Mouse (Mus musculus) brain, embryonic 14.5 days (tissue): ENCODE measurements at regions not wholly inside any gene's neighbourhood (a gene's known extent, or its start where the extent isn't known, plus 50 kb on each side); places are given as distances from the start of the nearest gene placed in this dataset.

Experiments used
- CTCF ChIP-seq: fragments of 200-500 bp; IDR thresholded peaks from 2 replicates; pipeline ENCODE4 v1.5.1; 2012; ENCODE audit warnings: inconsistent platforms, mild to moderate bottlenecking, moderate library complexity, borderline replicate concordance; ENCODE audit not compliant: insufficient read depth, insufficient read length; ENCODE audit errors: extremely low read depth
- POLR2A ChIP-seq: fragments of 200-500 bp; IDR thresholded peaks from 2 replicates; pipeline ENCODE4 v1.6.1; 2012; ENCODE audit warnings: mild to moderate bottlenecking, inconsistent platforms, borderline replicate concordance; ENCODE audit not compliant: poor library complexity, insufficient read depth, insufficient read length, severe bottlenecking; ENCODE audit errors: extremely low read depth

GRCm38 (mm10) chrX:17724990-17725779 lies 153.1 kb upstream of the Fundc1 start:
- TF ChIP-seq POLR2A (no peak), CTCF (no peak)
